Mouse (Mus musculus) layer of hippocampus, postnatal 14 days (tissue): Measurements from ENCODE around the gene Slc23a4. TPM values are rescaled to one million over a fixed set of nuclear protein-coding genes. Genes with fewer than 3 reads are reported as not detected.

Source experiments
- DNase-seq, 2 experiments: peaks; one replicate each; pipeline ENCODE4 v3.0.0; 2021 to 2022; ENCODE audit warnings: low spot score in 2 of 2, mixed read lengths in 1 of 2
- total RNA-seq, 2 experiments: library from RNA; stranded (reverse); gene quantifications; 2 replicates each; pipeline ENCODE4 v1.2.3; 2021

Slc23a4 gene
- total RNA-seq, 2 experiments from 2014 or later = 0.83 to 1.2 TPM

- DNase-seq = no peak
Observed at GRCm38 (mm10) chr6:34914462-34914861, 73.7 kb downstream of the Slc23a4 start.

GRCm38 (mm10) chr6:34913341-34914040, 74.7 kb downstream of the Slc23a4 start:
- no peak for DNase-seq

DNA sequence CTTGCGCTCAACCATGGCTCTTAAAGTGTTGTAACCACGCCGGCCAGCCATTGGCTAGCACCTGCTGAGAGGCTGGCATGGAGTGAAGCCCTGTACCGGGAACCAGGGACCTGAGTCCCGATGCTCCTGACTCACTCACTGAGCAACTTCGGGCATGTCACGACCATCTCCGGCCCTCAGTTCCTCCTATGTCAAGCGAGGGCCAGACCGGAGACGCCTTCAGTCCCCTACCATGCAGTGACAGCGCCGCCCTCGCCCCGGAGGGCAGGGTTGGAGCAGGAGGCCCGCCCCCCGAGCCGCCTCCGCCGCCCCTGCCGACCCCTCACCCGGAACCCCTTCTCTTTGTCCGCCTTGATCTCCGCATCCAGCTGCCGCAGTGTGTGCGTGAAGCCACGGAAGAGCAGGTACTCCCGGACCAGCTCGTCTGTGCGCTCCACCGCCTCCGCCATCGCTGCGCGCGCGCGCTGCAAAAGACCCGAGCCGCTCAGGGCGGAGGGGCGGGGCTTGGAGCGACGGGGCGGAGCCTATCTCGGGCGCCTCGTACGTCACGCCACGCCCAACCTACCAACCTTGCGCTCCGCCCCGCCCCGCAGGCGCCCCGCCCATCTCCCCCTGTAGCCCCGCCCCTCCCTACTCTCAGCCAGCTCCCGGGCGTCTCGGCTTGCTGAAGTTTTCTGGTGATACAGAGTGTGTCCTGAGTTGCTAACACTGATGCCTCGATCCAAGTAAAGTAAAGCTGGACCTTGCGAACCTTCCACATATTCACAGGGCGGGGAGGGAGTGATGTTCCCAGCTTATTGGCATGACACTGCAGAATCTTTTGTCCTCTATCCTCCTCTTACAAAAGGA, 77.6 kb downstream of the Slc23a4 start, which contains the start of gene Wdr91:
Gene Wdr91, minus strand, starts transcription at position 506 of the 849 bp plus-strand sequence.
- DNase-seq = peak; percentile 92

DNA sequence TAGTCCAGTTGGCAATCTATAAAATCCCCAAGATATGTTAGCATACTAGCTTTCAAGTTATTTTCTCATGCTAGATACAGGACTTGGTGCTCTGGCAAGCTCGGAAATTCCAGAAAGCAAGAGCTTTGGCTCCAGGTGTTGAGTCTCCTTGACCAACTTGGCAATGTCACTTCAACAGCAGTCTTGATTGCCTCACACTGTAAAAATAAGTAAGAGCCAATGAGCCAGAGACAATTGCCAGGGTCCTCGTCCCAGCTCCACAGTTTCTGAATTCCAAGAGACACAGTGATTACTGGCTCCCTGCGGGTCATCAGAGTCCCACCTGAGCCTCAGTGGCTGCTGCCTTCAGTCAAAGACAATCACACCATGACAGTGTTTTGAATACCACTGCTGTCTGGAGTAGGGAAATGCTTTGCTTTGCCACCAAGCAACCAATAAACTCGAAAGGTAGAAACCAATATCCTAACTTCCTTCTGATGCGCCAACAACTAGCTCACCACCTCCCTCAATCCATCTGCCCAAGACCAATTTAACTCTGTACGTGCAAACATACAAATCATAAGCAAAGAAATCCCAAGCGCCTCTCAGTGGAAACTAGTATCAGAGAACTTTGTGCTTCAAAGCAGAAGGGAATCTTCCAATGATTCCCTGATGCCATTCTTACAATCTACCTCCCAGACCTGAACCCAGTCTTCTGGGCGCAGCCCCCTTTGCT, 78.4 kb downstream of the Slc23a4 start:
- DNase-seq = no peak

DNA sequence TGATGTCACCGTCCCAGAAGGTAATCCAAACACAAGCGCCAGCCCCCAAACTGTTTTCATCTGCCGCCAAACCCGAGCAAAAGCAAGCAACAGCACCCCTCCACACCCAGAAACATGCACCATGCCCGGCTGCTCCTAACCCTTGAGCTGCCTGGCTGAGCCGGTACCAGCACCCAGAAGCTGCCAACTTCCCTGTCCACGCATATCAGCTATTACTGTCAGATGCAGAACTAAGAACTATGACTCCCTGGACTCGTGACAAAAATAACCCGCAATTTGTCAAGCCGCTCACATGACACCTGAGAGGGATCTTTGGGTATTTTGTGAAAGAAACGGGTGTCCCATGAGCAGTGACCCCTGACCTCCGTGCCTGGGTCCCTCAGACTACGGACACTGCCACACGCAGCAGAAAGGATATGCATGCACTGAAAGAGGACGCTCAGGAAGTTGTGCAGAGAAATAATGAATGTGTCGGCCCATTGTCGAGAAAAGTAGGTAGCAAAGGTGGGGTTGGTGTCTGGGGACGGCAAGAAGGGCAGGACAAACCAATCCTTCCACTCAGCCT, 80.4 kb downstream of the Slc23a4 start:
- DNase-seq = no peak

DNA sequence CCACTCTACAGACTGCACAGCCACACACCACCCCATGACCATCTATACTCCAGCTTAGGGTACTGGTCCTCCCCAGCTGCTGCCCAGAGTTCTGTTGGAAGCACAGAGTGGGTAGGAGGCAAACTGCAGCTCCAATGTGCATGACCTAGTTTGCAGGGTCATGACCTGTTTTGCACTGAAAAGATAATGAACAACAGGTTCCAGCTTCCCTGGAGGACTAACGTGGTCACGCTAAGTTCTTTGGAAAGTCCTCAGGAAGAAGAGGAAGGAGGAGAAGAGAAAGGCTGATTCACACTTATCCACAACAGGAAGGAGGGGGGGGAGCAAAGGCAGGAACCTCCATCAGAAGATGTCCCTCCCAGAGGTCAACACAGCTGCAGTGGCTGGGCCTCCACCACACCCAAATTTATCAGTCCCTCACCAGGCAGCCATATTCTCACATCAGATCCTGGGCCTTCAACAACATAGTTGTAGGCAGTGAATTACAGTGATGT, 81.0 kb downstream of the Slc23a4 start:
- DNase-seq = no peak

DNA sequence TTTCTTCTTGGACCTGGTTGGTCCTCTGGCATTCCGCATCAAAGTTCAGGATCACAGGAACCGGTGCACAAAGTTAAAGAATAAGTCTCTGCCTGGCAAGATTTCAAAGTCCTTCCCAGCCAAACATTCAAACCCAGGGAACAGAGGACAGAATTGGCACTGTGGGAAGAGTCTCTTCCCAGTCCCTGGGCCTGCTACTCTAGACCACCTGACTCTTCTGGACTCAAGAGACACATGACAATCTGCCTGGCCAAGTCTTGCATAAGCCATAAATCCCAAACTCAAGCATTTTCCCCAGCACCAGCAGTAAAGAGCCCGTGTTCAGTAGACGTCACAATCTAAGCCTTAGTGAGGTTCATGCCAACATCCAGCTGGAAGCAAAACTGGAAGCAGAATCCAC, 81.5 kb downstream of the Slc23a4 start:
- DNase-seq = peak in 1 of 2 experiments; percentile 62

- DNase-seq = no peak
Observed at GRCm38 (mm10) chr6:34906125-34906524, 82.1 kb downstream of the Slc23a4 start.

- no peak for DNase-seq
Observed at GRCm38 (mm10) chr6:34904361-34904760, 83.8 kb downstream of the Slc23a4 start.

DNA sequence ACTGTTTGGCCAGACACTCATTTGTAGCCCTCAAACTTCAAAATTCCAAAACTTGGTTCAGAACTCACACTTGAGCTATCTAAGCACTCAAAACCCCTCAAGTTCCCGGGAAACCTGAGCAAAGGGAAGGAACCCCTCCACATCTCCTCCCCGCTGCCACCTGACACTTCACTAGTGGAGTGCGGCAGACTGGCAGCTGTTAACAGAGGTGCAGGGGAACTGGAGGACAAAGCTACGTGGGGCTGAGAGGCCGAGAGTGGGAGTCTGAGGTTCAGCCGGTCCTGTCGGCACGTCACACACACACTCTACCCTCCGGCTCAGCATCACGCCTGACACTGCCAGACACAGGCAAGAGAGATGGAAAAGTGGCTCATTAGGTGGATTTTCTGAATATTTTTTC, 84.4 kb downstream of the Slc23a4 start:
- no peak for DNase-seq

GRCm38 (mm10) chr6:34903441-34903840, 84.8 kb downstream of the Slc23a4 start:
- no peak for DNase-seq

GRCm38 (mm10) chr6:34902578-34902977, 85.6 kb downstream of the Slc23a4 start:
- no peak for DNase-seq

DNA sequence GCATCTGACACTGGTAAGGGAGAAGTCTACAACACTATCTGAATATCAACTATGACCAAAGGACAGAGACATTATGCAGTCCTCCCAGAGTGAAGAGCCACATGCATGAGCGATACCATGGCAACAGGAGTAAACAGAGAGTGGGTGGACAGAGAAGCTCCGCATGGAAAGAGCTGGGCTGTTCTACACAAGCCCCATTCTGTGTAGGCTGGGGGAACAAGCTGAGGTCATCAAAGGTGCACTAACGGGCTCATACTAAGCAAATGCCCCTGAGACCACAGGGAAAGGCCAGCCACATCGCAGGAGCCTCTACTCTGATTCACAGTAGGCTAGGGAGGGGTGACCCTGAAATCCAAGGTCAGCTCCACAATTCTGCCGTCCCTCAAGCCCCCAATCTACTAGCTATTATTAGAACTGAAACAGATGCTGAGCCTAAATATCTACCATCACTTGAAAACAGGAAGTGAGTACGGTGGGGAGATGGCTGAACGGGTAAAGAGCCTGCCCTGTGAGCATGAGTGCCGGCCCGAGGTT, 86.2 kb downstream of the Slc23a4 start:
- DNase-seq = no peak

DNA sequence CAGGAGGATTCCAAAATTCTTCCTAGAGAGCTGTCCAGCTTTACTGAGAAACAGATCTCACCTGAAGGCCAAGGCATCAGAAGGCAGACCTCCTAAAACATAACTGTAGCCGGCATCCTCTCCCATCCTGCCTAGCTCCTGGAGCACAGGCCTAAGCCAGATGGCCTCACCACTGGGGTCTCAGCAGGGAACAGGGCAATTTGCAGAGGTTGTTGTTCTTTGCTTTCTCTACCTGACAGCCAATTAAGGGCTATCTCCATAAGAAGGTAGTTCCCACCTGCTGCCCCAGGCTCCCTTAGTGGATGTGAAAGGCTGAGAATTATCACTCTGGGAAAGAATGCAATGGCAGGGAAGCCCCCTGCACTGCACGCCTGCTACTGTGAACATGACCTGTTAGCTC, 87.2 kb downstream of the Slc23a4 start:
- DNase-seq = no peak

GRCm38 (mm10) chr6:34899127-34899526, 89.1 kb downstream of the Slc23a4 start:
- no peak for DNase-seq

- DNase-seq = no peak
Observed at GRCm38 (mm10) chr6:34896168-34896780, 91.9 kb downstream of the Slc23a4 start.

- no peak for DNase-seq
Observed at GRCm38 (mm10) chr6:34895569-34895968, 92.6 kb downstream of the Slc23a4 start.
